Mouse (Mus musculus) megakaryocyte, embryonic 14.5 days (primary cell): ENCODE measurements around the gene Rps6ka5. TPM values are rescaled to one million over a fixed set of nuclear protein-coding genes. Genes with fewer than 3 reads are reported as not detected.

Experiments used
- H3K27me3 ChIP-seq: replicated peaks from 2 replicates; pipeline ENCODE3; 2012; ENCODE audit warnings: inconsistent platforms
- H3K36me3 ChIP-seq: replicated peaks from 2 replicates; pipeline ENCODE3; 2012; ENCODE audit warnings: low read length, inconsistent platforms, mixed read lengths
- H3K4me1 ChIP-seq: 2 replicates; pipeline ENCODE4 v1.6.1; 2012; ENCODE audit warnings: inconsistent platforms
- H3K4me3 ChIP-seq: replicated peaks from 2 replicates; pipeline ENCODE3; 2012; ENCODE audit warnings: moderate library complexity, mild to moderate bottlenecking, inconsistent platforms
- H3K9me3 ChIP-seq: 2 replicates; pipeline ENCODE4 v1.6.1; 2012; ENCODE audit warnings: inconsistent platforms
- FLI1 ChIP-seq: IDR thresholded peaks from 2 replicates; pipeline ENCODE4 v1.6.1; 2012; ENCODE audit warnings: low read length, inconsistent platforms, mixed read lengths
- GATA1 ChIP-seq: IDR thresholded peaks from 3 replicates; pipeline ENCODE4 v1.6.1; 2012; ENCODE audit warnings: mixed read lengths, low read length, inconsistent platforms, borderline replicate concordance
- polyA plus RNA-seq: library from polyadenylated mRNA; stranded (reverse); fragments of >175 nt; gene quantifications from 2 replicates; pipeline ENCODE4 v1.2.3, GENCODE M21; 2012; ENCODE audit warnings: low replicate concordance; ENCODE audit not compliant: insufficient read depth

Gene Rps6ka5
- polyA plus RNA-seq: 1.3 and 4.9 TPM in 2 replicates

GRCm38 (mm10) chr12:100726651-100727050 lies at the start of gene Rps6ka5:
Gene Rps6ka5, minus strand, starts transcription at chr12:100726983.
- H3K36me3 ChIP-seq: peaks cover 4% of the 10 kb centered on the region
- no peaks in the 10 kb centered on the region for H3K9me3 ChIP-seq
- H3K4me3 ChIP-seq: peak within 1 kb of the TSS; percentile 69
- TF ChIP-seq GATA1: no peak
- TF ChIP-seq FLI1: no peak
- H3K27me3 ChIP-seq: no peaks in the 10 kb centered on the region
- peaks cover 64% of the 10 kb centered on the region for H3K4me1 ChIP-seq

- Histone ChIP-seq H3K4me3 (peak overlapping the region; percentile 69), H3K9me3 (no peaks in the 10 kb centered on the region), H3K4me1 (peaks cover 82% of the 10 kb centered on the region), H3K27me3 (peaks cover 14% of the 10 kb centered on the region), H3K36me3 (peaks cover 3% of the 10 kb centered on the region)
- TF ChIP-seq FLI1 (no peak), GATA1 (no peak)
Observed at GRCm38 (mm10) chr12:100775911-100776581, 49.3 kb upstream of the Rps6ka5 start.

- Histone ChIP-seq H3K4me3 (no peak overlapping the region), H3K9me3 (no peaks in the 10 kb centered on the region), H3K4me1 (peaks cover 84% of the 10 kb centered on the region), H3K36me3 (peaks cover 1% of the 10 kb centered on the region), H3K27me3 (peaks cover 16% of the 10 kb centered on the region)
- no peak for TF ChIP-seq FLI1
- no peak for TF ChIP-seq GATA1
Observed at GRCm38 (mm10) chr12:100775291-100775690, 48.5 kb upstream of the Rps6ka5 start.

GRCm38 (mm10) chr12:100774756-100775155 lies 48.0 kb upstream of the Rps6ka5 start:
- H3K27me3 ChIP-seq: peaks cover 17% of the 10 kb centered on the region
- no peaks in the 10 kb centered on the region for H3K36me3 ChIP-seq
- H3K4me1 ChIP-seq: peaks cover 79% of the 10 kb centered on the region
- no peak overlapping the region for H3K4me3 ChIP-seq
- no peak for TF ChIP-seq FLI1
- TF ChIP-seq GATA1: no peak
- no peaks in the 10 kb centered on the region for H3K9me3 ChIP-seq

- peaks cover 17% of the 10 kb centered on the region for H3K27me3 ChIP-seq
- H3K4me1 ChIP-seq: peaks cover 58% of the 10 kb centered on the region
- H3K9me3 ChIP-seq: no peaks in the 10 kb centered on the region
- H3K36me3 ChIP-seq: no peaks in the 10 kb centered on the region
- H3K4me3 ChIP-seq: peak overlapping the region; percentile 21
- TF ChIP-seq GATA1 (no peak), FLI1 (no peak)
Observed at GRCm38 (mm10) chr12:100772230-100772984, 45.6 kb upstream of the Rps6ka5 start.

GRCm38 (mm10) chr12:100770765-100771164 lies 44.0 kb upstream of the Rps6ka5 start:
- Histone ChIP-seq H3K4me3 (no peak overlapping the region), H3K9me3 (no peaks in the 10 kb centered on the region), H3K27me3 (peaks cover 12% of the 10 kb centered on the region), H3K4me1 (peaks cover 47% of the 10 kb centered on the region), H3K36me3 (no peaks in the 10 kb centered on the region)
- TF ChIP-seq GATA1 (no peak), FLI1 (no peak)

GRCm38 (mm10) chr12:100769871-100770270 lies 43.1 kb upstream of the Rps6ka5 start:
- H3K27me3 ChIP-seq: peaks cover 9% of the 10 kb centered on the region
- no peaks in the 10 kb centered on the region for H3K9me3 ChIP-seq
- H3K4me3 ChIP-seq: no peak overlapping the region
- TF ChIP-seq GATA1 (no peak), FLI1 (no peak)
- H3K36me3 ChIP-seq: no peaks in the 10 kb centered on the region
- H3K4me1 ChIP-seq: peaks cover 43% of the 10 kb centered on the region

GRCm38 (mm10) chr12:100764329-100765018 lies 37.7 kb upstream of the Rps6ka5 start:
- Histone ChIP-seq H3K9me3 (no peaks in the 10 kb centered on the region), H3K4me1 (peaks cover 44% of the 10 kb centered on the region), H3K27me3 (peaks cover 2% of the 10 kb centered on the region), H3K36me3 (no peaks in the 10 kb centered on the region), H3K4me3 (no peak overlapping the region)
- no peak for TF ChIP-seq GATA1
- TF ChIP-seq FLI1: no peak

GRCm38 (mm10) chr12:100762663-100763425 lies 36.1 kb upstream of the Rps6ka5 start:
- TF ChIP-seq GATA1: no peak
- no peak for TF ChIP-seq FLI1
- H3K27me3 ChIP-seq: peaks cover 2% of the 10 kb centered on the region
- H3K36me3 ChIP-seq: no peaks in the 10 kb centered on the region
- H3K4me1 ChIP-seq: peaks cover 44% of the 10 kb centered on the region
- H3K9me3 ChIP-seq: no peaks in the 10 kb centered on the region
- no peak overlapping the region for H3K4me3 ChIP-seq

GRCm38 (mm10) chr12:100757427-100757826 lies 30.6 kb upstream of the Rps6ka5 start:
- Histone ChIP-seq H3K36me3 (peaks cover 6% of the 10 kb centered on the region), H3K9me3 (peaks cover 4% of the 10 kb centered on the region; the same call in 1 of the 2 replicates), H3K27me3 (no peaks in the 10 kb centered on the region), H3K4me3 (no peak overlapping the region), H3K4me1 (peaks cover 61% of the 10 kb centered on the region)
- TF ChIP-seq FLI1 (no peak), GATA1 (no peak)
